Mouse (Mus musculus) embryonic fibroblast, embryonic 13.5 days (primary cell): ENCODE results near the gene Cipc.

ENCODE experiments used
- CTCF ChIP-seq: IDR thresholded peaks from 2 replicates; pipeline ENCODE4 v1.5.1; 2011; ENCODE audit warnings: mild to moderate bottlenecking, control low read depth, low read length, moderate library complexity, borderline replicate concordance; ENCODE audit not compliant: insufficient read depth
- POLR2A ChIP-seq: IDR thresholded peaks from 2 replicates; pipeline ENCODE4 v1.6.1; 2011; ENCODE audit warnings: low read depth, mild to moderate bottlenecking, control low read depth, low read length, moderate library complexity

DNA sequence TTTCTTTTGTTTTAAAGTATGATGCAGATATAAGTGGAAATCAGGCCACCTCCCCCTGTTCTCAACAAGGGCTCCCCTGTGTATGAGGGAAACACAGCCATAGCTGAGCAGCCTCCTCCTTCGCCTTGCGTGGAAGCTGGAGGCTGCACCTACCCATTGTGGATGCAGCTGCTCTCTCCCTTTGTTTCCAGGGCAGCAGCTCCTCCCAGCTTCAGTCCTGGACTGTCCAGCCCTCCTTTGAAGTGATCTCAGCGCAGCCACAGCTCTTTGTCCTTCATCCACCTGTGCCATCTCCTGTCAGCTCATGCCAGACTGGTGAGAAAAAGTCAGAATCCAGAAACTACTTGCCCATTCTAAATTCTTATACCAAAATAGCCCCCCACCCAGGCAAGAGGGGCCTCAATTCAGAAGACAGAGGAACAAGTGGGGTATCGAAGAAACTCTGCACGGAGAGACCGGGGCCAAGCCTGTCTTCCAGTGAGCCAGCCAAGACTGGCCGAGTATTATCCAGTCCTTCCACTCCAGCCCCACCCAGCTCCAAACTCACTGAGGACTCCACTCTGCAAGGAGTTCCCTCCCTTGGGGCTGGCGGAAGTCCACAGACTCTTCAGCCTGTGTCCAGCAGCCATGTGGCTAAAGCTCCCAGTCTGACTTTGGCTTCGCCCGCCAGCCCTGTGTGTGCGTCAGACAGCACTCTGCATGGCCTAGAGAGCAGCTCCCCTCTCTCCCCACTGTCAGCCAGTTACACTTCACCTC lies 14.9 kb downstream of the Cipc start:
- TF ChIP-seq CTCF (no peak), POLR2A (no peak)
